Comparison of ENCODE assay signal across 9 mouse cellular contexts in genomic region chr1:133911456-133911855, GRCm38 (mm10). TPM values are rescaled to one million over a fixed set of nuclear protein-coding genes. Genes with fewer than 3 reads are reported as not detected.
DNase-seq lines count a peak whose midpoint lies in the region; ATAC-seq and TF ChIP-seq lines count a peak whose summit lies in the region.
"Had no signal": no experiment of that assay in that cellular context is flagged by ENCODE, and none has a peak within 500 bp of the region (broad histone marks: within the 10 kb centered on the region; RNA-seq: fewer than 3 reads in every experiment).

No protein-coding gene starts in this region.

- no peak overlapping the region for H3K27ac ChIP-seq in MEL (ENCODE audit: control insufficient read depth, low read depth, low read length)
- H3K27ac ChIP-seq in brown adipose tissue, adult 24 weeks (replicated peaks; ENCODE audit: low read depth, low read length): peak overlapping the region; percentile 30
- H3K27ac ChIP-seq in gastrocnemius, adult 2 months: peak overlapping the region; percentile 25
- no peak overlapping the region for H3K27ac ChIP-seq in limb, embryonic 11.5 days (replicated peaks; ENCODE audit: low read depth, low read length)

- peak; percentile 93 to 99 (median 94) for TF ChIP-seq CTCF in MEL (IDR thresholded peaks at IDR 0.05 in 2 of 3, conservative IDR thresholded peaks at IDR 0.05 in 1 of 3; ENCODE audit: control insufficient read depth in 1 of 3, insufficient read depth in 1 of 3, low read depth in 2 of 3, low read length in 3 of 3, poor library complexity in 1 of 3, severe bottlenecking in 1 of 3)
- TF ChIP-seq CTCF in gastrocnemius, adult 2 months (IDR thresholded peaks at IDR 0.05): peak; percentile 99; the same call in 1 of the 2 replicates

- peak; percentile 91 for TF ChIP-seq RAD21 in MEL (IDR thresholded peaks at IDR 0.05; ENCODE audit: low read depth, low read length)

- ATAC-seq in limb, embryonic 11.5 days (ENCODE audit: insufficient number of reproducible peaks, low FRiP score, low TSS enrichment, low read depth): no peak
- no peak for ATAC-seq in activated CD4-positive, CD25-positive, alpha-beta regulatory T cell, adult 4 months

- DNase-seq in layer of hippocampus, postnatal 14 days (ENCODE audit: low spot score in 2 of 2): peak; percentile 59 to 61
- DNase-seq in layer of hippocampus, adult 9-11 months: no peak
- peak; percentile 71 for DNase-seq in MEL (ENCODE audit: low read depth, low spot score)
- DNase-seq in gastrocnemius, adult 2 months: peak; percentile 79
- peak; percentile 86 for DNase-seq in limb, embryonic 11.5 days (ENCODE audit: low spot score)
- peak; percentile 64 for DNase-seq in ovary, postnatal 36 days (ENCODE audit: low spot score)

- no peak for TF ChIP-seq POLR2A in MEL (IDR thresholded peaks at IDR 0.05; ENCODE audit: control insufficient read depth in 1 of 2, insufficient read depth in 1 of 2, low read depth in 1 of 2, low read length in 2 of 2, poor library complexity in 1 of 2)

- H3K4me1 ChIP-seq in MEL (ENCODE audit: control insufficient read depth in 1 of 2, insufficient read depth in 2 of 2, low read length in 2 of 2): peaks cover 6 to 24% of the 10 kb centered on the region in 2 experiments; a peak in 3 of 4 replicates
- H3K4me1 ChIP-seq in brown adipose tissue, adult 24 weeks (ENCODE audit: control insufficient read depth, insufficient read depth, insufficient read length, low read length): peaks cover 20% of the 10 kb centered on the region
- peaks cover 19% of the 10 kb centered on the region for H3K4me1 ChIP-seq in limb, embryonic 11.5 days (ENCODE audit: control insufficient read depth, insufficient read depth, low read length)

- peaks cover 0 to 1% of the 10 kb centered on the region in 2 experiments; a peak in 2 of 4 replicates for H3K27me3 ChIP-seq in MEL (ENCODE audit: control insufficient read depth in 1 of 2, insufficient read depth in 2 of 2, low read length in 2 of 2)
- H3K27me3 ChIP-seq in limb, embryonic 11.5 days (ENCODE audit: control insufficient read depth, insufficient read depth, low read length): peaks cover 3% of the 10 kb centered on the region

- no peaks in the 10 kb centered on the region for H3K9me3 ChIP-seq in MEL (replicated peaks; ENCODE audit: insufficient read depth, low read length)
- H3K9me3 ChIP-seq in limb, embryonic 11.5 days (ENCODE audit: control insufficient read depth, low read length): no peaks in the 10 kb centered on the region
- H3K9me3 ChIP-seq: megakaryocyte, embryonic 14.5 days had no signal

- H3K4me2 ChIP-seq in limb, embryonic 11.5 days (ENCODE audit: low read depth, severe bottlenecking): no peak overlapping the region

- 23% methylated on average over 4 of the region's 4 CpGs for WGBS in limb, embryonic 11.5 days

- no peak overlapping the region for H3K4me3 ChIP-seq in MEL (ENCODE audit: control insufficient read depth in 1 of 2, insufficient read depth in 1 of 2, low read depth in 2 of 2, low read length in 2 of 2)
- no peak overlapping the region for H3K4me3 ChIP-seq in brown adipose tissue, adult 24 weeks (ENCODE audit: insufficient read depth, low read depth, low read length)
- H3K4me3 ChIP-seq in gastrocnemius, adult 2 months: no peak overlapping the region
- no peak overlapping the region for H3K4me3 ChIP-seq in limb, embryonic 11.5 days (ENCODE audit: low read depth, low read length)
- H3K4me3 ChIP-seq: megakaryocyte, embryonic 14.5 days had no signal

- peaks cover 0 to 16% of the 10 kb centered on the region in 2 experiments; a peak in 2 of 4 replicates for H3K36me3 ChIP-seq in MEL (ENCODE audit: control insufficient read depth in 1 of 2, insufficient read depth in 2 of 2, low read length in 2 of 2)
- H3K36me3 ChIP-seq in limb, embryonic 11.5 days (ENCODE audit: control insufficient read depth, insufficient read depth, low read length): no peaks in the 10 kb centered on the region

- TF ChIP-seq EP300 in MEL (IDR thresholded peaks at IDR 0.05; ENCODE audit: low read depth in 1 of 2, low read length in 2 of 2): no peak

- H3K9ac ChIP-seq in MEL (ENCODE audit: control insufficient read depth, low read depth, low read length, poor library complexity, severe bottlenecking): no peak overlapping the region
- H3K9ac ChIP-seq in limb, embryonic 11.5 days (ENCODE audit: low read length): no peak overlapping the region

- H3K79me2 ChIP-seq in MEL (ENCODE audit: control insufficient read depth, insufficient read depth, low read length, poor library complexity): peaks cover 2% of the 10 kb centered on the region; the same call in 1 of the 2 replicates

- intact Hi-C loops in gastrocnemius, adult 2 months (cut with DNase I): loop anchor here (1.0 to 5.0 kb wide), 3 partner anchors 49 to 196 kb away; no protein-coding TSS in a partner anchor

TF ChIP-seq in MEL, 35 proteins besides CTCF, POLR2A, EP300 and RAD21:
- TF ChIP-seq NRF1 (IDR thresholded peaks at IDR 0.05; ENCODE audit: insufficient read depth, low read depth, low read length, poor library complexity, severe bottlenecking) (no peak), MYB (IDR thresholded peaks at IDR 0.05; ENCODE audit: low read depth, low read length) (no peak), CHD1 (IDR thresholded peaks at IDR 0.05; ENCODE audit: low read depth, low read length) (no peak), CHD2 (IDR thresholded peaks at IDR 0.05; ENCODE audit: low read length) (no peak), NELFE (IDR thresholded peaks at IDR 0.05; ENCODE audit: low read depth, low read length) (no peak), ZKSCAN1 (IDR thresholded peaks at IDR 0.05; ENCODE audit: low read depth, low read length) (no peak), KAT2A (conservative IDR thresholded peaks at IDR 0.05; ENCODE audit: low read depth, low read length) (no peak), E2F4 (IDR thresholded peaks at IDR 0.05; ENCODE audit: borderline replicate concordance, low read depth, low read length) (no peak), JUND (IDR thresholded peaks at IDR 0.05; ENCODE audit: low read depth, low read length) (no peak), ZC3H11A (IDR thresholded peaks at IDR 0.05; ENCODE audit: low read depth, low read length) (peak; percentile 91), MAX (IDR thresholded peaks at IDR 0.05; ENCODE audit: low read length) (no peak), RCOR1 (IDR thresholded peaks at IDR 0.05; ENCODE audit: low read depth, low read length) (peak; percentile 43; the same call in 1 of the 2 replicates), SMC3 (IDR thresholded peaks at IDR 0.05; ENCODE audit: low read depth, low read length) (peak; percentile 97), ZNF384 (IDR thresholded peaks at IDR 0.05; ENCODE audit: low read depth, low read length) (no peak), POLR2AphosphoS2 (IDR thresholded peaks at IDR 0.05; ENCODE audit: low read length) (no peak), MAZ (IDR thresholded peaks at IDR 0.05; ENCODE audit: low read depth, low read length) (0 out of 2 replicates have a peak, but pooled peaks have one; percentile 25), MXI1 (IDR thresholded peaks at IDR 0.05; ENCODE audit: low read depth, low read length) (no peak), TCF12 (IDR thresholded peaks at IDR 0.05; ENCODE audit: low read depth, low read length) (no peak), USF2 (IDR thresholded peaks at IDR 0.05; ENCODE audit: borderline replicate concordance in 1 of 2, insufficient read depth in 1 of 2, low read depth in 1 of 2, low read length in 2 of 2) (no peak), MAFK (IDR thresholded peaks at IDR 0.05; ENCODE audit: borderline replicate concordance, low read depth, low read length) (no peak), TBP (IDR thresholded peaks at IDR 0.05; ENCODE audit: low read depth, low read length) (no peak), GATA1 (IDR thresholded peaks at IDR 0.05; ENCODE audit: low read depth, low read length) (no peak), BHLHE40 (IDR thresholded peaks at IDR 0.05; ENCODE audit: borderline replicate concordance, low read depth, low read length) (0 out of 2 replicates have a peak, but pooled peaks have one; percentile 10), POLR2AphosphoS5 (IDR thresholded peaks at IDR 0.05; ENCODE audit: borderline replicate concordance, low read depth, low read length) (no peak), ELF1 (IDR thresholded peaks at IDR 0.05; ENCODE audit: low read depth, low read length) (no peak), UBTF (IDR thresholded peaks at IDR 0.05; ENCODE audit: borderline replicate concordance, insufficient read depth, low read depth, low read length) (no peak), MYC (IDR thresholded peaks at IDR 0.05; ENCODE audit: low read depth, low read length) (no peak), HCFC1 (IDR thresholded peaks at IDR 0.05; ENCODE audit: low read depth, low read length) (no peak), GABPA (IDR thresholded peaks at IDR 0.05; ENCODE audit: low read depth, low read length) (no peak), USF1 (IDR thresholded peaks at IDR 0.05; ENCODE audit: low read depth, low read length) (no peak), SIN3A (IDR thresholded peaks at IDR 0.05; ENCODE audit: low read length) (peak; percentile 42; the same call in 1 of the 2 replicates)
TF ChIP-seq in MEL: peak in this region for 6.

RNA-seq across cellular contexts. Expression of gene Optc, which starts 3.7 kb away (rescaled TPM):
- 1 to 10 TPM in 1 of 2 experiments, under 1 TPM in 1; 0.60 to 1.3 TPM for total RNA-seq in layer of hippocampus, postnatal 14 days (2021)
- total RNA-seq in MEL (2012; rRNA removed): 0.23 and 0.27 TPM in 2 replicates
- polyA plus RNA-seq in MEL (2012; ENCODE audit: insufficient read depth in 1 of 2, insufficient read length in 2 of 2, low read depth in 1 of 2, low replicate concordance in 2 of 2, missing spikeins in 1 of 2): under 1 TPM in 1 of 2 experiments, not detected in 1; 0.53 TPM
- polyA plus RNA-seq in brown adipose tissue, adult 24 weeks (2012; ENCODE audit: insufficient read depth, insufficient read length, missing spikeins): not detected in 2 replicates
- under 1 TPM in 1 of 2 experiments, not detected in 1; 0.13 TPM for total RNA-seq in gastrocnemius, adult 2 months (2021)
- 0.27 and 0.74 TPM in 2 replicates for polyA plus RNA-seq in limb, embryonic 11.5 days (2014; fragmentation: Nextera tagmentation; extraction: Ambion mirVana)
- not detected for polyA plus RNA-seq in activated CD4-positive, CD25-positive, alpha-beta regulatory T cell, adult 4 months (2017; shearing (Covaris generic))

RNA-seq across cellular contexts. Expression of gene Prelp, which starts 9.8 kb away (rescaled TPM):
- total RNA-seq in layer of hippocampus, postnatal 14 days (2021): 10 to 100 TPM in 1 of 2 experiments, 1 to 10 TPM in 1; 4.6 to 10.2 TPM
- not detected in 2 replicates for total RNA-seq in MEL (2012; rRNA removed)
- polyA plus RNA-seq in MEL (2012; ENCODE audit: insufficient read depth in 1 of 2, insufficient read length in 2 of 2, low read depth in 1 of 2, low replicate concordance in 2 of 2, missing spikeins in 1 of 2): not detected
- 237 and 366 TPM in 2 replicates for polyA plus RNA-seq in brown adipose tissue, adult 24 weeks (2012; ENCODE audit: insufficient read depth, insufficient read length, missing spikeins)
- 10 to 100 TPM; 19.5 to 66.5 TPM for total RNA-seq in gastrocnemius, adult 2 months (2021)
- polyA plus RNA-seq in limb, embryonic 11.5 days (2014; fragmentation: Nextera tagmentation; extraction: Ambion mirVana): 1.5 TPM in 2 replicates
- polyA plus RNA-seq in activated CD4-positive, CD25-positive, alpha-beta regulatory T cell, adult 4 months (2017; shearing (Covaris generic)): not detected

Comparison
In these comparisons a context has a peak if more than half of its experiments do, and no peak if none do; other contexts are left out.
1. H3K27ac ChIP-seq: peak in brown adipose tissue, adult 24 weeks (single experiment) and gastrocnemius, adult 2 months (single experiment); none in MEL (single experiment) and limb, embryonic 11.5 days (single experiment).
2. RNA of gene Prelp, which starts 9.8 kb away (polyA plus RNA-seq): 237 to 366 TPM in brown adipose tissue, adult 24 weeks; 1.5 TPM in limb, embryonic 11.5 days, not detected in activated CD4-positive, CD25-positive, alpha-beta regulatory T cell, adult 4 months and not detected in MEL; every median in the first group is over 10 times any median in the second.